Mouse (Mus musculus) liver, postnatal 0 days (tissue): Measurements from ENCODE around the gene Tmem51.
"Not testable (repeated sequence)": the region's sequence is repeated elsewhere in the genome, so short reads cannot be mapped to it uniquely, and the experiment has no call there.

ENCODE experiments used
- CTCF ChIP-seq: sonication (generic); IDR thresholded peaks from 2 replicates; pipeline ENCODE4 v1.5.1; 2016; ENCODE audit warnings: antibody characterized with exemption, low read depth
- EP300 ChIP-seq: IDR thresholded peaks from 2 replicates; pipeline ENCODE4 v1.6.1; 2016; ENCODE audit warnings: antibody characterized with exemption, low read depth, mild to moderate bottlenecking

DNA sequence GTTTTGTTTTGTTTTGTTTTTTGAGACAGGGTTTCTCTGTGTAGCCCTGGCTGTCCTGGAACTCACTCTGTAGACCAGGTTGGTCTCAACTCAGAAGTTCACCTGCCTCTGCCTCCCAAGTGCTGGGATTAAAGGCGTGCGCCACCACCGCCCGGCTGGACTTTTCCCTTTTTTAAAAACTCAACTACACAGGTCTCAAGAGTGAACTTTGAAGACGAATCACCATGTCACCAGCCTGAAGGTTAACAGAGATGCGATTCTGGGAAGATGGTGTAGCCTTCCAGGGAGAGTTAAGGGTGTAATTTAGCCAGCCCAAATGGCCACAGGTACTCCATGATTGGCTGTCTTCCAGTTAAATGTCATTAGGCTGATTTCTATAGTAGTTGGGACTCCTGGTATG is 32.2 kb downstream of the Tmem51 start:
- not testable (repeated sequence) for TF ChIP-seq CTCF, EP300
